Mouse (Mus musculus): ENCODE measurements at regions not wholly inside any gene's neighbourhood (a gene's known extent, or its start where the extent isn't known, plus 50 kb on each side); places are given as distances from the start of the nearest gene placed in this dataset.

GRCm38 (mm10) chr8:116139934-116140333 is 364.8 kb upstream of the Dynlrb2 start:
- no peak overlapping the region for H3K4me3 ChIP-seq (ENCODE audit: insufficient read depth in 1 of 2, low read depth in 1 of 2, low read length in 2 of 2, poor library complexity in 1 of 2, severe bottlenecking in 1 of 2)
- DNase-seq (ENCODE audit: low read depth, low spot score) = no peak
- no peak overlapping the region for H3K9ac ChIP-seq (ENCODE audit: insufficient read depth, low read depth, low read length, poor library complexity, severe bottlenecking)
- TF ChIP-seq MAFK (IDR thresholded peaks at IDR 0.05; ENCODE audit: insufficient read depth, low read depth, low read length) (no peak), HCFC1 (IDR thresholded peaks at IDR 0.05; ENCODE audit: borderline replicate concordance, insufficient read depth, low read length) (no peak), CHD2 (IDR thresholded peaks at IDR 0.05; ENCODE audit: low read depth, low read length) (no peak), ZNF384 (IDR thresholded peaks at IDR 0.05; ENCODE audit: low read depth, low read length) (no peak), ZC3H11A (IDR thresholded peaks at IDR 0.05; ENCODE audit: borderline replicate concordance, low read depth, low read length) (no peak)
- H3K4me1 ChIP-seq (ENCODE audit: control insufficient read depth in 2 of 2, insufficient read depth in 2 of 2, low read length in 2 of 2, poor library complexity in 1 of 2) = no peaks in the 10 kb centered on the region
- no peaks in the 10 kb centered on the region for H3K36me3 ChIP-seq (ENCODE audit: control insufficient read depth, insufficient read depth, low read length, poor library complexity, severe bottlenecking)
- in situ Hi-C loops (cut with MboI; ENCODE audit: low sequenced_read_pairs in 2 of 2, unreplicated experiment in 2 of 2) = no loop called here
- no peaks in the 10 kb centered on the region for H3K9me3 ChIP-seq (ENCODE audit: control insufficient read depth, insufficient read depth, low read depth, low read length)
- H3K27ac ChIP-seq (ENCODE audit: insufficient read depth, low read depth, low read length, poor library complexity, severe bottlenecking) = no peak overlapping the region

GRCm38 (mm10) chr8:116137765-116138164 is 367.0 kb upstream of the Dynlrb2 start:
- Histone ChIP-seq H3K27ac (ENCODE audit: insufficient read depth, low read depth, low read length, poor library complexity, severe bottlenecking) (no peak overlapping the region), H3K4me3 (ENCODE audit: insufficient read depth in 1 of 2, low read depth in 1 of 2, low read length in 2 of 2, poor library complexity in 1 of 2, severe bottlenecking in 1 of 2) (no peak overlapping the region), H3K4me1 (ENCODE audit: control insufficient read depth in 2 of 2, insufficient read depth in 2 of 2, low read length in 2 of 2, poor library complexity in 1 of 2) (no peaks in the 10 kb centered on the region), H3K9ac (ENCODE audit: insufficient read depth, low read depth, low read length, poor library complexity, severe bottlenecking) (no peak overlapping the region), H3K9me3 (ENCODE audit: control insufficient read depth, insufficient read depth, low read depth, low read length) (no peaks in the 10 kb centered on the region), H3K36me3 (ENCODE audit: control insufficient read depth, insufficient read depth, low read length, poor library complexity, severe bottlenecking) (no peaks in the 10 kb centered on the region)
- TF ChIP-seq ZNF384 (IDR thresholded peaks at IDR 0.05; ENCODE audit: low read depth, low read length) (no peak), CHD2 (IDR thresholded peaks at IDR 0.05; ENCODE audit: low read depth, low read length) (no peak), MAFK (IDR thresholded peaks at IDR 0.05; ENCODE audit: insufficient read depth, low read depth, low read length) (no peak), HCFC1 (IDR thresholded peaks at IDR 0.05; ENCODE audit: borderline replicate concordance, insufficient read depth, low read length) (no peak), ZC3H11A (IDR thresholded peaks at IDR 0.05; ENCODE audit: borderline replicate concordance, low read depth, low read length) (no peak)
- no peak for DNase-seq (ENCODE audit: low read depth, low spot score)
- in situ Hi-C loops (cut with MboI; ENCODE audit: low sequenced_read_pairs in 2 of 2, unreplicated experiment in 2 of 2) = no loop called here

GRCm38 (mm10) chr8:116133503-116133902 is 371.3 kb upstream of the Dynlrb2 start:
- H3K9ac ChIP-seq (ENCODE audit: insufficient read depth, low read depth, low read length, poor library complexity, severe bottlenecking) = no peak overlapping the region
- DNase-seq (ENCODE audit: low read depth, low spot score) = no peak
- H3K36me3 ChIP-seq (ENCODE audit: control insufficient read depth, insufficient read depth, low read length, poor library complexity, severe bottlenecking) = no peaks in the 10 kb centered on the region
- in situ Hi-C loops (cut with MboI; ENCODE audit: low sequenced_read_pairs in 2 of 2, unreplicated experiment in 2 of 2) = no loop called here
- H3K4me3 ChIP-seq (ENCODE audit: insufficient read depth in 1 of 2, low read depth in 1 of 2, low read length in 2 of 2, poor library complexity in 1 of 2, severe bottlenecking in 1 of 2) = no peak overlapping the region
- no peak overlapping the region for H3K27ac ChIP-seq (ENCODE audit: insufficient read depth, low read depth, low read length, poor library complexity, severe bottlenecking)
- no peaks in the 10 kb centered on the region for H3K9me3 ChIP-seq (ENCODE audit: control insufficient read depth, insufficient read depth, low read depth, low read length)
- H3K4me1 ChIP-seq (ENCODE audit: control insufficient read depth in 2 of 2, insufficient read depth in 2 of 2, low read length in 2 of 2, poor library complexity in 1 of 2) = no peaks in the 10 kb centered on the region
- TF ChIP-seq HCFC1 (IDR thresholded peaks at IDR 0.05; ENCODE audit: borderline replicate concordance, insufficient read depth, low read length) = no peak
- no peak for TF ChIP-seq ZNF384 (IDR thresholded peaks at IDR 0.05; ENCODE audit: low read depth, low read length)
- no peak for TF ChIP-seq MAFK (IDR thresholded peaks at IDR 0.05; ENCODE audit: insufficient read depth, low read depth, low read length)
- TF ChIP-seq CHD2 (IDR thresholded peaks at IDR 0.05; ENCODE audit: low read depth, low read length) = no peak
- TF ChIP-seq ZC3H11A (IDR thresholded peaks at IDR 0.05; ENCODE audit: borderline replicate concordance, low read depth, low read length) = no peak

GRCm38 (mm10) chr8:116133084-116133483 is 371.7 kb upstream of the Dynlrb2 start:
- Histone ChIP-seq H3K9ac (ENCODE audit: insufficient read depth, low read depth, low read length, poor library complexity, severe bottlenecking) (no peak overlapping the region), H3K9me3 (ENCODE audit: control insufficient read depth, insufficient read depth, low read depth, low read length) (no peaks in the 10 kb centered on the region), H3K36me3 (ENCODE audit: control insufficient read depth, insufficient read depth, low read length, poor library complexity, severe bottlenecking) (no peaks in the 10 kb centered on the region), H3K4me1 (ENCODE audit: control insufficient read depth in 2 of 2, insufficient read depth in 2 of 2, low read length in 2 of 2, poor library complexity in 1 of 2) (no peaks in the 10 kb centered on the region), H3K4me3 (ENCODE audit: insufficient read depth in 1 of 2, low read depth in 1 of 2, low read length in 2 of 2, poor library complexity in 1 of 2, severe bottlenecking in 1 of 2) (no peak overlapping the region), H3K27ac (ENCODE audit: insufficient read depth, low read depth, low read length, poor library complexity, severe bottlenecking) (no peak overlapping the region)
- DNase-seq (ENCODE audit: low read depth, low spot score) = no peak
- in situ Hi-C loops (cut with MboI; ENCODE audit: low sequenced_read_pairs in 2 of 2, unreplicated experiment in 2 of 2) = no loop called here
- TF ChIP-seq MAFK (IDR thresholded peaks at IDR 0.05; ENCODE audit: insufficient read depth, low read depth, low read length) (no peak), ZC3H11A (IDR thresholded peaks at IDR 0.05; ENCODE audit: borderline replicate concordance, low read depth, low read length) (no peak)

GRCm38 (mm10) chr8:116120067-116120466 is 384.7 kb upstream of the Dynlrb2 start:
- Histone ChIP-seq H3K36me3 (ENCODE audit: control insufficient read depth, insufficient read depth, low read length, poor library complexity, severe bottlenecking) (no peaks in the 10 kb centered on the region), H3K4me1 (ENCODE audit: control insufficient read depth in 2 of 2, insufficient read depth in 2 of 2, low read length in 2 of 2, poor library complexity in 1 of 2) (no peaks in the 10 kb centered on the region), H3K27ac (ENCODE audit: insufficient read depth, low read depth, low read length, poor library complexity, severe bottlenecking) (no peak overlapping the region), H3K4me3 (ENCODE audit: insufficient read depth in 1 of 2, low read depth in 1 of 2, low read length in 2 of 2, poor library complexity in 1 of 2, severe bottlenecking in 1 of 2) (no peak overlapping the region), H3K9ac (ENCODE audit: insufficient read depth, low read depth, low read length, poor library complexity, severe bottlenecking) (no peak overlapping the region), H3K9me3 (ENCODE audit: control insufficient read depth, insufficient read depth, low read depth, low read length) (no peaks in the 10 kb centered on the region)
- DNase-seq (ENCODE audit: low read depth, low spot score) = no peak
- TF ChIP-seq ZC3H11A (IDR thresholded peaks at IDR 0.05; ENCODE audit: borderline replicate concordance, low read depth, low read length) = no peak
- TF ChIP-seq CHD2 (IDR thresholded peaks at IDR 0.05; ENCODE audit: low read depth, low read length) = no peak
- TF ChIP-seq ZNF384 (IDR thresholded peaks at IDR 0.05; ENCODE audit: low read depth, low read length) = no peak
- no peak for TF ChIP-seq MAFK (IDR thresholded peaks at IDR 0.05; ENCODE audit: insufficient read depth, low read depth, low read length)
- no peak for TF ChIP-seq HCFC1 (IDR thresholded peaks at IDR 0.05; ENCODE audit: borderline replicate concordance, insufficient read depth, low read length)
- in situ Hi-C loops (cut with MboI; ENCODE audit: low sequenced_read_pairs in 2 of 2, unreplicated experiment in 2 of 2) = no loop called here

Data from ES-E14 (cell line).